Mouse (Mus musculus): ENCODE results near the gene Epha2.

The Epha2 gene

GRCm38 (mm10) chr4:141301116-141301553 lies at the start of gene Epha2:
Gene Epha2, plus strand, starts transcription at chr4:141301240.
- Histone ChIP-seq H3K36me3 (ENCODE audit: control insufficient read depth, insufficient read depth, low read length, poor library complexity, severe bottlenecking) (no peaks in the 10 kb centered on the region), H3K27me3 (ENCODE audit: control insufficient read depth, insufficient read depth, low read length, poor library complexity, severe bottlenecking) (no peaks in the 10 kb centered on the region)
- DNase-seq (ENCODE audit: low read depth, low spot score) = peak; percentile 75

GRCm38 (mm10) chr4:141252641-141253040 lies 48.4 kb upstream of the Epha2 start:
- Histone ChIP-seq H3K27me3 (ENCODE audit: control insufficient read depth, insufficient read depth, low read length, poor library complexity, severe bottlenecking) (no peaks in the 10 kb centered on the region; the same call in 1 of the 2 replicates), H3K36me3 (ENCODE audit: control insufficient read depth, insufficient read depth, low read length, poor library complexity, severe bottlenecking) (no peaks in the 10 kb centered on the region)
- peak; percentile 27 for DNase-seq (ENCODE audit: low read depth, low spot score)

GRCm38 (mm10) chr4:141254234-141254633 lies 46.8 kb upstream of the Epha2 start:
- Histone ChIP-seq H3K27me3 (ENCODE audit: control insufficient read depth, insufficient read depth, low read length, poor library complexity, severe bottlenecking) (no peaks in the 10 kb centered on the region; the same call in 1 of the 2 replicates), H3K36me3 (ENCODE audit: control insufficient read depth, insufficient read depth, low read length, poor library complexity, severe bottlenecking) (no peaks in the 10 kb centered on the region)
- no peak for DNase-seq (ENCODE audit: low read depth, low spot score)

GRCm38 (mm10) chr4:141257440-141257839 lies 43.6 kb upstream of the Epha2 start:
- Histone ChIP-seq H3K27me3 (ENCODE audit: control insufficient read depth, insufficient read depth, low read length, poor library complexity, severe bottlenecking) (no peaks in the 10 kb centered on the region), H3K36me3 (ENCODE audit: control insufficient read depth, insufficient read depth, low read length, poor library complexity, severe bottlenecking) (no peaks in the 10 kb centered on the region)
- DNase-seq (ENCODE audit: low read depth, low spot score) = peak; percentile 61

GRCm38 (mm10) chr4:141259413-141259812 lies 41.6 kb upstream of the Epha2 start:
- no peaks in the 10 kb centered on the region for H3K27me3 ChIP-seq (ENCODE audit: control insufficient read depth, insufficient read depth, low read length, poor library complexity, severe bottlenecking)
- DNase-seq (ENCODE audit: low read depth, low spot score) = no peak
- no peaks in the 10 kb centered on the region for H3K36me3 ChIP-seq (ENCODE audit: control insufficient read depth, insufficient read depth, low read length, poor library complexity, severe bottlenecking)

GRCm38 (mm10) chr4:141260007-141260723 lies 40.9 kb upstream of the Epha2 start:
- Histone ChIP-seq H3K36me3 (ENCODE audit: control insufficient read depth, insufficient read depth, low read length, poor library complexity, severe bottlenecking) (no peaks in the 10 kb centered on the region), H3K27me3 (ENCODE audit: control insufficient read depth, insufficient read depth, low read length, poor library complexity, severe bottlenecking) (no peaks in the 10 kb centered on the region)
- no peak for DNase-seq (ENCODE audit: low read depth, low spot score)

- DNase-seq (ENCODE audit: low read depth, low spot score) = no peak
- no peaks in the 10 kb centered on the region for H3K36me3 ChIP-seq (ENCODE audit: control insufficient read depth, insufficient read depth, low read length, poor library complexity, severe bottlenecking)
- no peaks in the 10 kb centered on the region for H3K27me3 ChIP-seq (ENCODE audit: control insufficient read depth, insufficient read depth, low read length, poor library complexity, severe bottlenecking)
Measured at GRCm38 (mm10) chr4:141262906-141263637, 38.0 kb upstream of the Epha2 start.

- H3K36me3 ChIP-seq (ENCODE audit: control insufficient read depth, insufficient read depth, low read length, poor library complexity, severe bottlenecking) = no peaks in the 10 kb centered on the region
- no peaks in the 10 kb centered on the region for H3K27me3 ChIP-seq (ENCODE audit: control insufficient read depth, insufficient read depth, low read length, poor library complexity, severe bottlenecking)
- DNase-seq (ENCODE audit: low read depth, low spot score) = no peak
Measured at GRCm38 (mm10) chr4:141265979-141266637, 34.9 kb upstream of the Epha2 start.

GRCm38 (mm10) chr4:141267250-141267649 lies 33.8 kb upstream of the Epha2 start:
- no peaks in the 10 kb centered on the region for H3K27me3 ChIP-seq (ENCODE audit: control insufficient read depth, insufficient read depth, low read length, poor library complexity, severe bottlenecking)
- DNase-seq (ENCODE audit: low read depth, low spot score) = no peak

GRCm38 (mm10) chr4:141267837-141268236 lies 33.2 kb upstream of the Epha2 start:
- H3K36me3 ChIP-seq (ENCODE audit: control insufficient read depth, insufficient read depth, low read length, poor library complexity, severe bottlenecking) = no peaks in the 10 kb centered on the region
- DNase-seq (ENCODE audit: low read depth, low spot score) = peak; percentile 64
- H3K27me3 ChIP-seq (ENCODE audit: control insufficient read depth, insufficient read depth, low read length, poor library complexity, severe bottlenecking) = no peaks in the 10 kb centered on the region

More at GRCm38 (mm10) chr4:141267250-141267649, 33.8 kb upstream of the Epha2 start:
- no peaks in the 10 kb centered on the region for H3K36me3 ChIP-seq (ENCODE audit: control insufficient read depth, insufficient read depth, low read length, poor library complexity, severe bottlenecking)

GRCm38 (mm10) chr4:141268350-141268749 lies 32.7 kb upstream of the Epha2 start:
- Histone ChIP-seq H3K36me3 (ENCODE audit: control insufficient read depth, insufficient read depth, low read length, poor library complexity, severe bottlenecking) (no peaks in the 10 kb centered on the region), H3K27me3 (ENCODE audit: control insufficient read depth, insufficient read depth, low read length, poor library complexity, severe bottlenecking) (no peaks in the 10 kb centered on the region)

GRCm38 (mm10) chr4:141269080-141269479 lies 32.0 kb upstream of the Epha2 start:
- peak; percentile 26 for DNase-seq (ENCODE audit: low read depth, low spot score)
- H3K27me3 ChIP-seq (ENCODE audit: control insufficient read depth, insufficient read depth, low read length, poor library complexity, severe bottlenecking) = no peaks in the 10 kb centered on the region

More at GRCm38 (mm10) chr4:141268350-141268749, 32.7 kb upstream of the Epha2 start:
- DNase-seq (ENCODE audit: low read depth, low spot score) = peak; percentile 28

GRCm38 (mm10) chr4:141270201-141270940 lies 30.7 kb upstream of the Epha2 start:
- H3K27me3 ChIP-seq (ENCODE audit: control insufficient read depth, insufficient read depth, low read length, poor library complexity, severe bottlenecking) = no peaks in the 10 kb centered on the region
- DNase-seq (ENCODE audit: low read depth, low spot score) = no peak
- no peaks in the 10 kb centered on the region for H3K36me3 ChIP-seq (ENCODE audit: control insufficient read depth, insufficient read depth, low read length, poor library complexity, severe bottlenecking)

More at GRCm38 (mm10) chr4:141269080-141269479, 32.0 kb upstream of the Epha2 start:
- no peaks in the 10 kb centered on the region for H3K36me3 ChIP-seq (ENCODE audit: control insufficient read depth, insufficient read depth, low read length, poor library complexity, severe bottlenecking)

GRCm38 (mm10) chr4:141271228-141271627 lies 29.8 kb upstream of the Epha2 start:
- H3K27me3 ChIP-seq (ENCODE audit: control insufficient read depth, insufficient read depth, low read length, poor library complexity, severe bottlenecking) = no peaks in the 10 kb centered on the region
- H3K36me3 ChIP-seq (ENCODE audit: control insufficient read depth, insufficient read depth, low read length, poor library complexity, severe bottlenecking) = no peaks in the 10 kb centered on the region
- no peak for DNase-seq (ENCODE audit: low read depth, low spot score)
